Mouse (Mus musculus): Measurements from ENCODE around the gene Jtb. TPM values are rescaled to one million over a fixed set of nuclear protein-coding genes. Genes with fewer than 3 reads are reported as not detected.
A peak's percentile ranks its signal among the peaks of the same experiment; 100 is the strongest.

Jtb gene
- polyA plus RNA-seq (2015; fragmentation: Nextera tagmentation; extraction: Ambion mirVana), result 102 and 111 TPM in 2 replicates

- Histone ChIP-seq H3K27ac (peak within 1 kb of the TSS; percentile 87), H3K4me3 (peak within 1 kb of the TSS; percentile 88), H3K9ac (peak within 1 kb of the TSS; percentile 89), H3K9me3 (replicated peaks) (no peaks in the 10 kb centered on the region), H3K4me1 (peaks cover 8% of the 10 kb centered on the region), H3K27me3 (no peaks in the 10 kb centered on the region), H3K36me3 (ENCODE audit: poor library complexity, severe bottlenecking) (peaks cover 28% of the 10 kb centered on the region), H3K4me2 (peak within 1 kb of the TSS; percentile 88)
- peak; percentile 99 for ATAC-seq
- under 1% methylated on average over 61 of the region's 61 CpGs for WGBS
These were observed at the start of gene Jtb for GRCm38 (mm10) chr3:90231507-90232333. Gene Jtb (plus strand): TSS chr3:90231597.

GRCm38 (mm10) chr3:90183581-90183980, 47.8 kb upstream of the Jtb start:
- Histone ChIP-seq H3K9ac (no peak overlapping the region), H3K36me3 (ENCODE audit: poor library complexity, severe bottlenecking) (no peaks in the 10 kb centered on the region), H3K4me1 (no peaks in the 10 kb centered on the region), H3K27ac (no peak overlapping the region), H3K4me3 (no peak overlapping the region), H3K27me3 (no peaks in the 10 kb centered on the region), H3K9me3 (replicated peaks) (no peaks in the 10 kb centered on the region), H3K4me2 (no peak overlapping the region)
- 71% methylated on average over 3 of the region's 3 CpGs for WGBS
- ATAC-seq, result no peak

GRCm38 (mm10) chr3:90190859-90191510, 40.4 kb upstream of the Jtb start:
- Histone ChIP-seq H3K4me3 (no peak overlapping the region), H3K9ac (no peak overlapping the region), H3K27ac (no peak overlapping the region), H3K4me2 (no peak overlapping the region), H3K9me3 (replicated peaks) (no peaks in the 10 kb centered on the region), H3K36me3 (ENCODE audit: poor library complexity, severe bottlenecking) (no peaks in the 10 kb centered on the region), H3K4me1 (0 out of 2 replicates have a peak, but pooled peaks cover 5% of the 10 kb centered on the region), H3K27me3 (no peaks in the 10 kb centered on the region)
- ATAC-seq, result no peak
- 79% methylated on average over 11 of the region's 11 CpGs for WGBS

GRCm38 (mm10) chr3:90194759-90195158, 36.6 kb upstream of the Jtb start:
- no peaks in the 10 kb centered on the region for H3K27me3 ChIP-seq
- no peak overlapping the region for H3K9ac ChIP-seq
- H3K27ac ChIP-seq, result no peak overlapping the region
- 0 out of 2 replicates have a peak, but pooled peaks cover 5% of the 10 kb centered on the region for H3K4me1 ChIP-seq
- no peak for ATAC-seq
- H3K4me2 ChIP-seq, result no peak overlapping the region
- 27% methylated on average over 4 of the region's 4 CpGs for WGBS
- H3K9me3 ChIP-seq (replicated peaks), result no peaks in the 10 kb centered on the region
- no peaks in the 10 kb centered on the region for H3K36me3 ChIP-seq (ENCODE audit: poor library complexity, severe bottlenecking)
- H3K4me3 ChIP-seq, result no peak overlapping the region

- Histone ChIP-seq H3K9ac (no peak overlapping the region), H3K27ac (no peak overlapping the region), H3K4me1 (0 out of 2 replicates have a peak, but pooled peaks cover 5% of the 10 kb centered on the region), H3K4me3 (no peak overlapping the region), H3K4me2 (no peak overlapping the region), H3K9me3 (replicated peaks) (no peaks in the 10 kb centered on the region), H3K36me3 (ENCODE audit: poor library complexity, severe bottlenecking) (no peaks in the 10 kb centered on the region), H3K27me3 (no peaks in the 10 kb centered on the region)
- WGBS, result 71% methylated on average over 1 of the region's 1 CpGs
- no peak for ATAC-seq
These were observed 35.8 kb upstream of the Jtb start for GRCm38 (mm10) chr3:90195644-90196043.

- H3K4me3 ChIP-seq, result no peak overlapping the region
- no peaks in the 10 kb centered on the region for H3K27me3 ChIP-seq
- H3K4me1 ChIP-seq, result 0 out of 2 replicates have a peak, but pooled peaks cover 5% of the 10 kb centered on the region
- H3K4me2 ChIP-seq, result no peak overlapping the region
- no peaks in the 10 kb centered on the region for H3K36me3 ChIP-seq (ENCODE audit: poor library complexity, severe bottlenecking)
- H3K9ac ChIP-seq, result no peak overlapping the region
- ATAC-seq, result no peak
- no peak overlapping the region for H3K27ac ChIP-seq
- 80% methylated on average over 1 of the region's 1 CpGs for WGBS
- H3K9me3 ChIP-seq (replicated peaks), result no peaks in the 10 kb centered on the region
These were observed 33.8 kb upstream of the Jtb start for GRCm38 (mm10) chr3:90197548-90197947.

GRCm38 (mm10) chr3:90202884-90203283, 28.5 kb upstream of the Jtb start:
- Histone ChIP-seq H3K4me2 (no peak overlapping the region), H3K27ac (no peak overlapping the region), H3K4me1 (no peaks in the 10 kb centered on the region), H3K9ac (no peak overlapping the region), H3K4me3 (no peak overlapping the region), H3K27me3 (no peaks in the 10 kb centered on the region), H3K9me3 (replicated peaks) (no peaks in the 10 kb centered on the region), H3K36me3 (ENCODE audit: poor library complexity, severe bottlenecking) (peaks cover 5% of the 10 kb centered on the region)
- ATAC-seq, result no peak
- WGBS, result 38% methylated on average over 1 of the region's 1 CpGs

GRCm38 (mm10) chr3:90203619-90204018, 27.8 kb upstream of the Jtb start:
- H3K36me3 ChIP-seq (ENCODE audit: poor library complexity, severe bottlenecking), result peaks cover 13% of the 10 kb centered on the region
- H3K9ac ChIP-seq, result no peak overlapping the region
- no peak overlapping the region for H3K4me2 ChIP-seq
- ATAC-seq, result no peak
- H3K27me3 ChIP-seq, result no peaks in the 10 kb centered on the region
- no peaks in the 10 kb centered on the region for H3K4me1 ChIP-seq
- 76% methylated on average over 5 of the region's 5 CpGs for WGBS
- no peaks in the 10 kb centered on the region for H3K9me3 ChIP-seq (replicated peaks)
- H3K4me3 ChIP-seq, result no peak overlapping the region
- H3K27ac ChIP-seq, result no peak overlapping the region

- no peak overlapping the region for H3K9ac ChIP-seq
- no peak overlapping the region for H3K4me2 ChIP-seq
- H3K9me3 ChIP-seq (replicated peaks), result no peaks in the 10 kb centered on the region
- H3K27ac ChIP-seq, result no peak overlapping the region
- no peaks in the 10 kb centered on the region for H3K4me1 ChIP-seq
- H3K27me3 ChIP-seq, result no peaks in the 10 kb centered on the region
- H3K36me3 ChIP-seq (ENCODE audit: poor library complexity, severe bottlenecking), result peaks cover 22% of the 10 kb centered on the region
- H3K4me3 ChIP-seq, result no peak overlapping the region
- no peak for ATAC-seq
- WGBS, result 98% methylated on average over 2 of the region's 2 CpGs
These were observed 26.8 kb upstream of the Jtb start for GRCm38 (mm10) chr3:90204582-90204981.

GRCm38 (mm10) chr3:90208662-90209061, 22.7 kb upstream of the Jtb start:
- H3K9me3 ChIP-seq (replicated peaks), result no peaks in the 10 kb centered on the region
- no peak overlapping the region for H3K27ac ChIP-seq
- no peak for ATAC-seq
- H3K27me3 ChIP-seq, result no peaks in the 10 kb centered on the region
- 87% methylated on average over 2 of the region's 2 CpGs for WGBS
- H3K36me3 ChIP-seq (ENCODE audit: poor library complexity, severe bottlenecking), result peaks cover 46% of the 10 kb centered on the region
- H3K9ac ChIP-seq, result no peak overlapping the region
- peaks cover 18% of the 10 kb centered on the region for H3K4me1 ChIP-seq
- H3K4me2 ChIP-seq, result no peak overlapping the region
- H3K4me3 ChIP-seq, result no peak overlapping the region

GRCm38 (mm10) chr3:90209908-90210566, 21.4 kb upstream of the Jtb start:
- H3K27me3 ChIP-seq, result no peaks in the 10 kb centered on the region
- peaks cover 46% of the 10 kb centered on the region for H3K36me3 ChIP-seq (ENCODE audit: poor library complexity, severe bottlenecking)
- ATAC-seq, result no peak

More at GRCm38 (mm10) chr3:90209908-90210566, 21.4 kb upstream of the Jtb start:
- Histone ChIP-seq H3K27ac (no peak overlapping the region), H3K4me1 (peaks cover 25% of the 10 kb centered on the region), H3K9ac (no peak overlapping the region), H3K9me3 (replicated peaks) (no peaks in the 10 kb centered on the region), H3K4me2 (no peak overlapping the region), H3K4me3 (no peak overlapping the region)
- 96% methylated on average over 5 of the region's 5 CpGs for WGBS
